Mouse (Mus musculus) thymus, adult 2 months (tissue): ENCODE data around the gene Cdk14.

Experiments
- CTCF ChIP-seq: fragments of 200-500 bp; IDR thresholded peaks from 2 replicates; pipeline ENCODE4 v1.5.1; 2012; ENCODE audit warnings: mild to moderate bottlenecking, control low read depth, low read length, moderate library complexity, borderline replicate concordance; ENCODE audit not compliant: control insufficient read depth, poor library complexity, insufficient read depth; ENCODE audit errors: extremely low read depth
- POLR2A ChIP-seq: fragments of 200-500 bp; IDR thresholded peaks from 2 replicates; pipeline ENCODE4 v1.6.1; 2012; ENCODE audit warnings: mild to moderate bottlenecking, low read length, control low read depth, moderate library complexity; ENCODE audit not compliant: control insufficient read depth, poor library complexity, insufficient read depth; ENCODE audit errors: extremely low read depth

- no peak for TF ChIP-seq POLR2A
- no peak for TF ChIP-seq CTCF
These were observed 233.9 kb downstream of the Cdk14 start for GRCm38 (mm10) chr5:5185987-5186742.
